Mouse (Mus musculus): ENCODE measurements at regions not wholly inside any gene's neighbourhood (a gene's known extent, or its start where the extent isn't known, plus 50 kb on each side); places are given as distances from the start of the nearest gene placed in this dataset.

DNA sequence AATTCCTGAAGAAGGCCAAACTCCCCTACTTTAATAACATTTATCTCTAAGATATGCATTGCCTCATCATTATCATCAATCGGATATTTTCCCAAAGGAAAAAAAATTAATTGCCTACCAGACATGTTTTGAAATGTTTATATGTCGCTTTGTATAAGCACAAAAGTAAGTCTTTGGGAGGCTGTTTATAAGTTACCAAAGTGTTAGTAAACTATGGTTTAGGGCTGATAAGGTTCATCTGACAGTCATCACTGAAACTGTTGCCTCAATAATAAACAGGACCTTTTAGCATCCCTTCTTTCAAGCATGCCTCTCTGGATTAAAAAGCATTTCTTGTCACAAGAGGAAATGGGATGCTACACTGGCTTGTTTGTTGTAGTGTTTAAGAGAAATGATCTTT, 202.1 kb downstream of the Wdr11 start:
- ATAC-seq (ENCODE audit: low FRiP score, low TSS enrichment), result no peak
- Histone ChIP-seq H3K4me2 (replicated peaks; ENCODE audit: low read depth, low read length) (no peak overlapping the region), H3K27me3 (ENCODE audit: control insufficient read depth, insufficient read depth, low read length) (no peaks in the 10 kb centered on the region), H3K4me3 (ENCODE audit: low read length) (no peak overlapping the region), H3K27ac (ENCODE audit: low read depth, low read length) (no peak overlapping the region), H3K36me3 (ENCODE audit: control insufficient read depth, insufficient read depth, low read length) (no peaks in the 10 kb centered on the region), H3K4me1 (ENCODE audit: control insufficient read depth, insufficient read depth, low read length) (0 out of 2 replicates have a peak, but pooled peaks cover 5% of the 10 kb centered on the region), H3K9ac (ENCODE audit: low read depth, low read length) (no peak overlapping the region), H3K9me3 (ENCODE audit: control insufficient read depth, low read length) (no peaks in the 10 kb centered on the region)
- 84% methylated on average over 2 of the region's 2 CpGs for WGBS

DNA sequence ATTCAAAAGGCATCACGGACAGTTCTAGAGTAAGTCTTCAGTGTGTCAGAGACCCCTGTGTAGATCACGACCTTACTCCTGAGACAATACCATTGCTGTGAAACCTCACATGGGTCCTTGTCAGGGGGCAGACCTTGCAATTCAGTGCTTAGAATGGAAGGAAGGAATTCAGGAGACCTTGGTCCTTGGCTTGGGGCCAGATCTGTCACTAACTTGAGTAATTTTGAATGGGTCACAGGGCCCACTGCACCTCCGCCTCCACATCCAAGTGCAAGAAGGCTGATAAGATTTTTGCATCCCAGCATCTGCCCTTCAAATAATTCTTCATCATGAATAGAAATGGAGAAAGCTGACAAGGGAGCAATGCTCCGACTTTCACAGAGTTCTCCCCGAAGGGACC, 202.6 kb downstream of the Wdr11 start:
- Histone ChIP-seq H3K9me3 (ENCODE audit: control insufficient read depth, low read length) (no peaks in the 10 kb centered on the region), H3K27ac (ENCODE audit: low read depth, low read length) (no peak overlapping the region)

DNA sequence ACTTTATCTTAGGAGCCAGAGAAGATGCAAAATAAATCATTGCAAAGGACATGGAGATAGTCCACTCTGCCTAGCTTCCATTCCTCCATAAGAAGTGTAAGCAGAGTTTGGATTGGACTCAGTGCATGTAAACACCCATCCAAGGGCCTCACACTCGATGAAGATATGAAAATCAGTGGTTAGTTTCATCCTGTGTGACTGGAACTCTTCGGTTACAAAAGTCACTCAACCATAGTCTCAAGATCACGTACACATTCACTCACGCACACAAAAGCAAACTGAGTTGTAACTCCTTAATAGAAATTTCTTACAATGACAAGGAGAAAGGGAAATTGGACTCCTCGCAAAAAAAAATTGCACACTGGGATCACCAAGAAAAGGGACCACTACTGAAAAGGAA, 206.9 kb downstream of the Wdr11 start:
- H3K9ac ChIP-seq (ENCODE audit: low read depth, low read length), result no peak overlapping the region
- no peaks in the 10 kb centered on the region for H3K36me3 ChIP-seq (ENCODE audit: control insufficient read depth, insufficient read depth, low read length)
- H3K27me3 ChIP-seq (ENCODE audit: control insufficient read depth, insufficient read depth, low read length), result no peaks in the 10 kb centered on the region
- H3K9me3 ChIP-seq (ENCODE audit: control insufficient read depth, low read length), result no peaks in the 10 kb centered on the region
- H3K4me1 ChIP-seq (ENCODE audit: control insufficient read depth, insufficient read depth, low read length), result peaks cover 27% of the 10 kb centered on the region
- 79% methylated on average over 5 of the region's 5 CpGs for WGBS
- H3K4me3 ChIP-seq (ENCODE audit: low read length), result no peak overlapping the region
- H3K4me2 ChIP-seq (replicated peaks; ENCODE audit: low read depth, low read length), result no peak overlapping the region
- H3K27ac ChIP-seq (ENCODE audit: low read depth, low read length), result no peak overlapping the region
- ATAC-seq (ENCODE audit: low FRiP score, low TSS enrichment), result no peak

More for the DNA sequence above, 202.6 kb downstream of the Wdr11 start:
- H3K36me3 ChIP-seq (ENCODE audit: control insufficient read depth, insufficient read depth, low read length), result no peaks in the 10 kb centered on the region
- no peak for ATAC-seq (ENCODE audit: low FRiP score, low TSS enrichment)
- no peak overlapping the region for H3K9ac ChIP-seq (ENCODE audit: low read depth, low read length)
- H3K4me1 ChIP-seq (ENCODE audit: control insufficient read depth, insufficient read depth, low read length), result 0 out of 2 replicates have a peak, but pooled peaks cover 3% of the 10 kb centered on the region
- no peak overlapping the region for H3K4me2 ChIP-seq (replicated peaks; ENCODE audit: low read depth, low read length)
- 53% methylated on average over 5 of the region's 5 CpGs for WGBS
- no peaks in the 10 kb centered on the region for H3K27me3 ChIP-seq (ENCODE audit: control insufficient read depth, insufficient read depth, low read length)
- H3K4me3 ChIP-seq (ENCODE audit: low read length), result no peak overlapping the region

DNA sequence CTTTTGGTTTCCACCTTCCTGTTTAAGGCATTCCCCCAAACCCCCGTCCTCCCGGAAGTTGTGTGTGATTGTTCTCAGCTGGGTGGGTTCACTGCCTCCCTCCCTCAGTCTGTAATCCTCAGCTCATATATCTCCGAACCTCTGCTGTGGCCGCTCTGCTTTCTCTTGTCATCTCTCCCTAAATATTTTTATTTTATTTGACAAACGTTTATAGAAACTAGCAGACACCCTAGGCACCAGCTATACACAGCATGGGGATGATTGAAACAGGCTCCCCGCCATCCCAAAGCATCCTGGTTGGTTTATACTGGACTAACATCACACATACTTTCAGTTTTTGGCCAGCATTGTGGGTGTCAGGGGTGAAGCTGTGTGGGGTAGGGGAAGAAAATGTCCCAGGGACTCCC, 208.8 kb downstream of the Wdr11 start:
- Histone ChIP-seq H3K9me3 (ENCODE audit: control insufficient read depth, low read length) (no peaks in the 10 kb centered on the region), H3K4me2 (replicated peaks; ENCODE audit: low read depth, low read length) (no peak overlapping the region), H3K27ac (ENCODE audit: low read depth, low read length) (no peak overlapping the region), H3K9ac (ENCODE audit: low read depth, low read length) (no peak overlapping the region), H3K27me3 (ENCODE audit: control insufficient read depth, insufficient read depth, low read length) (no peaks in the 10 kb centered on the region), H3K36me3 (ENCODE audit: control insufficient read depth, insufficient read depth, low read length) (no peaks in the 10 kb centered on the region), H3K4me1 (ENCODE audit: control insufficient read depth, insufficient read depth, low read length) (peaks cover 28% of the 10 kb centered on the region), H3K4me3 (ENCODE audit: low read length) (no peak overlapping the region)
- peak; percentile 18; the same call in 1 of the 2 replicates for ATAC-seq (ENCODE audit: low FRiP score, low TSS enrichment)
- 33% methylated on average over 6 of the region's 6 CpGs for WGBS

DNA sequence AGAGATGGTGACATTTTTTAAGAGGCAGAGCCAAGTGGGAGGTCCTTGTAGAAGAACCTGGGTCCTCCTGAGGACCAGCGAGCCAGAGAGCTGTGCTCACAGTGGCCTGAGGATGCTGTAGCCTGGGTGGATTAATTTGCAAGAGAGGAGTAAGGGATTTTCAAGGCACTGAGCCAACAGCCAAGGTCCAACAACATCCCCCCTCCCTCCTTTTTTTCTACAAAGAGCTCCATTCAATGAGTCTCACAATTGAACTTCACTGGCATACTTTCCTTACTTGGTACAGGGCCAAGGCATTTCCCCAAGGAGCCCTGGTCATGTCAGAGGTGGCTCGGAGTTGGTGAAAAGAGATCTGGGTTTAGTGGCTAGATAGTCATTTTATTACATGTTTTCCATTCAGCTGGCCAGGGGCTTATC, 209.8 kb downstream of the Wdr11 start:
- H3K4me1 ChIP-seq (ENCODE audit: control insufficient read depth, insufficient read depth, low read length), result peaks cover 31% of the 10 kb centered on the region
- H3K27ac ChIP-seq (ENCODE audit: low read depth, low read length), result peak overlapping the region; percentile 5; the same call in 1 of the 2 replicates
- 60% methylated on average over 2 of the region's 2 CpGs for WGBS

DNA sequence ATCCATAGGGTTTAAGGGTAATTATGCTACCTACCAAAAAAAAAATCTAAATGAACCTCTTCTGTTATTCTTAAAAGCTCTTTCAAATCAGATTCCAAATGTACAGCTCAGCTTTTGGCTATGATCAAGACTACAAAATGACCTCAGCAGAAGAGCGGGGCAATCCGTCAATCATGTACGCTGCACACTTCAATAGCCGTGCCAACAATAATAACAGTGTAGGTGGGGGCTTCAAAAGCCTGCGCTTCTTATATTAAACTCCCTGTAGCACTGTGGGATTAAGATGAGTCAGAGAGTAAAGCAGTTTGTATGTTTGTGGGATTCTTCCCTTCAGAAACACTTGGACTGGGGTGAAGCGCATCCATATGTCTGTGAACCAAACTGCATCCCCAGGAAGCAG, 210.5 kb downstream of the Wdr11 start:
- ATAC-seq (ENCODE audit: low FRiP score, low TSS enrichment), result no peak
- Histone ChIP-seq H3K27ac (ENCODE audit: low read depth, low read length) (0 out of 2 replicates have a peak overlapping the region, but pooled peaks have one; percentile 37), H3K9ac (ENCODE audit: low read depth, low read length) (no peak overlapping the region), H3K4me3 (ENCODE audit: low read length) (no peak overlapping the region), H3K36me3 (ENCODE audit: control insufficient read depth, insufficient read depth, low read length) (no peaks in the 10 kb centered on the region), H3K9me3 (ENCODE audit: control insufficient read depth, low read length) (no peaks in the 10 kb centered on the region), H3K4me2 (replicated peaks; ENCODE audit: low read depth, low read length) (no peak overlapping the region), H3K27me3 (ENCODE audit: control insufficient read depth, insufficient read depth, low read length) (no peaks in the 10 kb centered on the region), H3K4me1 (ENCODE audit: control insufficient read depth, insufficient read depth, low read length) (peaks cover 31% of the 10 kb centered on the region)
- WGBS, result 71% methylated on average over 6 of the region's 6 CpGs

More for the DNA sequence above, 209.8 kb downstream of the Wdr11 start:
- Histone ChIP-seq H3K9ac (ENCODE audit: low read depth, low read length) (no peak overlapping the region), H3K9me3 (ENCODE audit: control insufficient read depth, low read length) (no peaks in the 10 kb centered on the region), H3K27me3 (ENCODE audit: control insufficient read depth, insufficient read depth, low read length) (no peaks in the 10 kb centered on the region), H3K36me3 (ENCODE audit: control insufficient read depth, insufficient read depth, low read length) (no peaks in the 10 kb centered on the region), H3K4me2 (replicated peaks; ENCODE audit: low read depth, low read length) (no peak overlapping the region), H3K4me3 (ENCODE audit: low read length) (no peak overlapping the region)
- no peak for ATAC-seq (ENCODE audit: low FRiP score, low TSS enrichment)

DNA sequence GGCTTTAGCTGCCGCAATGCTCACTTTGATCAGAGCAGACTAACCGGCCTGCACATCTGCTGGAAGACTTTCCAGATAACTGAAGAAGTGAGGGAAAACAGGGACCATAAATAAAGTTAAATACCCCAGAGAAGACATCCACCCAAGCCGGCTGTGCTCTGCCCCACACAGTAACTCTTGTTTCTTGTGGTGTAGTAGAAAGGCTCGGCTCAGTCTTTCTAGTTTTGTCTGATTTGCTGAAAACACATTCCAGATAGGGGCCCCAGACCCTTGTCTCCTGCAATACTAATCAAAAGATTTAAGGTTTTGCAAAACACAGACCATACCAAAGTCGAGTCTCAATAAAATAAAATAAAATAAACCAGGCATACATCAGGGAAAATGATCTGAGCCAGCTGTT, 213.7 kb downstream of the Wdr11 start:
- ATAC-seq (ENCODE audit: low FRiP score, low TSS enrichment), result peak; percentile 55; the same call in 1 of the 2 replicates
- H3K27ac ChIP-seq (ENCODE audit: low read depth, low read length), result no peak overlapping the region
- H3K27me3 ChIP-seq (ENCODE audit: control insufficient read depth, insufficient read depth, low read length), result no peaks in the 10 kb centered on the region
- H3K9me3 ChIP-seq (ENCODE audit: control insufficient read depth, low read length), result no peaks in the 10 kb centered on the region
- H3K4me2 ChIP-seq (replicated peaks; ENCODE audit: low read depth, low read length), result no peak overlapping the region
- H3K36me3 ChIP-seq (ENCODE audit: control insufficient read depth, insufficient read depth, low read length), result no peaks in the 10 kb centered on the region
- 27% methylated on average over 5 of the region's 5 CpGs for WGBS
- H3K4me3 ChIP-seq (ENCODE audit: low read length), result no peak overlapping the region
- H3K4me1 ChIP-seq (ENCODE audit: control insufficient read depth, insufficient read depth, low read length), result peaks cover 32% of the 10 kb centered on the region
- no peak overlapping the region for H3K9ac ChIP-seq (ENCODE audit: low read depth, low read length)

DNA sequence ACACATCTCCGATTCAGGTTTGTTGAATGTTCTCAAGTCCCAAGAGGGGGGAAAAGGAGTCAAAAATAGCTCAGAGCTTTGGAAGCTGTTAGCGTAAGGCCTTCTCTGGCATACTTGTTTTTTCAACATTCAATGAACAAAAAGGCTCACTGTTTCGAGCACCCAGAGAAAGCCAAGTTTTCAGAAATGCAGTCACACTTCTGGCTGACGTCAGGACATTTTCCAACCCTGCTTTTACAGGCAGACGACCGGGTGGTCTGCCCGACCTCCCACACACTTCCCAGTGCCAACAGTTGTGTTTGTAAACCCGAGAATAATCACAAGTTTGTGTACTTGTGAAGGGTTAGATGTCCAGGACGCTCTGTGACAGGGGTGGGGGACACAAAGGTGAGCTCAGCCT, 218.5 kb downstream of the Wdr11 start:
- Histone ChIP-seq H3K9ac (ENCODE audit: low read depth, low read length) (no peak overlapping the region), H3K4me3 (ENCODE audit: low read length) (no peak overlapping the region), H3K4me2 (replicated peaks; ENCODE audit: low read depth, low read length) (no peak overlapping the region), H3K27me3 (ENCODE audit: control insufficient read depth, insufficient read depth, low read length) (no peaks in the 10 kb centered on the region), H3K4me1 (ENCODE audit: control insufficient read depth, insufficient read depth, low read length) (peaks cover 11% of the 10 kb centered on the region), H3K36me3 (ENCODE audit: control insufficient read depth, insufficient read depth, low read length) (no peaks in the 10 kb centered on the region), H3K27ac (ENCODE audit: low read depth, low read length) (no peak overlapping the region; the same call in 1 of the 2 replicates), H3K9me3 (ENCODE audit: control insufficient read depth, low read length) (no peaks in the 10 kb centered on the region)
- WGBS, result 26% methylated on average over 9 of the region's 9 CpGs
- ATAC-seq (ENCODE audit: low FRiP score, low TSS enrichment), result no peak; the same call in 1 of the 2 replicates

DNA sequence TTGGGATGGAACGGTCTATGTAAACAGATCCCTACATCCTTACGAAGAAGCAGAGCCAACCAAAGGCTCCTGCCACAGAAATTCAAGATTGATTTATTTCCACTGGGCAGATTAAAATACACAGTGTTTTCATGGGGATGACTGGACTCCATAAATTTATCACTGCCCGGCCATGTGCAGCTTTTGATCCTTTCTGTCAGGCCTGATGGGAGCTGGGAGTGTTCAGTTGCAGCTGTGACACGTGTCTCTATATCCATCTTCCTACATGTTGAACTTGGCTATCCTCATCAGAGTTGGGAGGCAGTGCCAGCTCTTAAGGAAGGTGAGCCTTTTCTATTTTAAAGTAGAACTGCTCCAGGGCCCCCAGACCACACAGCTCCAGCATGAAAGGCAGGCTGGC, 218.9 kb downstream of the Wdr11 start:
- no peak overlapping the region for H3K4me2 ChIP-seq (replicated peaks; ENCODE audit: low read depth, low read length)
- 21% methylated on average over 4 of the region's 4 CpGs for WGBS
- H3K9me3 ChIP-seq (ENCODE audit: control insufficient read depth, low read length), result no peaks in the 10 kb centered on the region
- ATAC-seq (ENCODE audit: low FRiP score, low TSS enrichment), result peak; percentile 72
- H3K4me1 ChIP-seq (ENCODE audit: control insufficient read depth, insufficient read depth, low read length), result peaks cover 11% of the 10 kb centered on the region
- H3K27ac ChIP-seq (ENCODE audit: low read depth, low read length), result no peak overlapping the region
- no peak overlapping the region for H3K4me3 ChIP-seq (ENCODE audit: low read length)
- H3K36me3 ChIP-seq (ENCODE audit: control insufficient read depth, insufficient read depth, low read length), result no peaks in the 10 kb centered on the region
- no peak overlapping the region for H3K9ac ChIP-seq (ENCODE audit: low read depth, low read length)
- no peaks in the 10 kb centered on the region for H3K27me3 ChIP-seq (ENCODE audit: control insufficient read depth, insufficient read depth, low read length)
